Mouse (Mus musculus) intestine, embryonic 15.5 days (tissue): Measurements from ENCODE around the gene Rnf167. TPM values are rescaled to one million over a fixed set of nuclear protein-coding genes. Genes with fewer than 3 reads are reported as not detected.

ENCODE experiments used
- ATAC-seq: fragments of 200-750 bp; cut with Nextera tagmentation; 2 replicates; pipeline ENCODE4 v1.8.0; 2017; ENCODE audit warnings: moderate TSS enrichment, moderate library complexity
- H3K27ac ChIP-seq: fragments of 300-500 bp; sonication (generic); 2 replicates; pipeline ENCODE4 v1.5.1; 2015; ENCODE audit warnings: mild to moderate bottlenecking, inconsistent platforms
- H3K27me3 ChIP-seq: fragments of 300-500 bp; sonication (generic); replicated peaks from 2 replicates; pipeline ENCODE4 v1.6.1; 2015; ENCODE audit warnings: inconsistent platforms
- H3K36me3 ChIP-seq: fragments of 300-500 bp; sonication (generic); 2 replicates; pipeline ENCODE4 v1.6.1; 2015; ENCODE audit warnings: inconsistent platforms
- H3K4me1 ChIP-seq: fragments of 300-500 bp; sonication (generic); replicated peaks from 2 replicates; pipeline ENCODE4 v1.6.1; 2015; ENCODE audit warnings: inconsistent platforms
- H3K4me2 ChIP-seq: fragments of 300-500 bp; sonication (generic); replicated peaks from 2 replicates; pipeline ENCODE4 v1.6.1; 2015; ENCODE audit warnings: mild to moderate bottlenecking, inconsistent platforms
- H3K4me3 ChIP-seq: fragments of 300-500 bp; sonication (generic); replicated peaks from 2 replicates; pipeline ENCODE4 v1.5.1; 2015; ENCODE audit warnings: inconsistent platforms
- H3K9ac ChIP-seq: fragments of 300-500 bp; sonication (generic); 2 replicates; pipeline ENCODE4 v1.6.1; 2015; ENCODE audit warnings: inconsistent platforms
- H3K9me3 ChIP-seq: fragments of 300-500 bp; sonication (generic); 2 replicates; pipeline ENCODE4 v1.6.1; 2016; ENCODE audit warnings: inconsistent platforms
- WGBS: fragments of 180-500 bp; shearing (Covaris S2); methylation state at CpG from one replicate; pipeline ENCODE4 v1.1.7; 2015; 5-methylcytosine and 5-hydroxymethylcytosine counted together
- polyA plus RNA-seq: library from polyadenylated mRNA; unstranded; fragments of >200 nt; fragmentation: Nextera tagmentation; extraction: Ambion mirVana; gene quantifications from 2 replicates; pipeline ENCODE4 v1.2.1, GENCODE M21; 2015

Rnf167 gene
- polyA plus RNA-seq, 1 experiment from 2014 or later = 106 TPM

DNA sequence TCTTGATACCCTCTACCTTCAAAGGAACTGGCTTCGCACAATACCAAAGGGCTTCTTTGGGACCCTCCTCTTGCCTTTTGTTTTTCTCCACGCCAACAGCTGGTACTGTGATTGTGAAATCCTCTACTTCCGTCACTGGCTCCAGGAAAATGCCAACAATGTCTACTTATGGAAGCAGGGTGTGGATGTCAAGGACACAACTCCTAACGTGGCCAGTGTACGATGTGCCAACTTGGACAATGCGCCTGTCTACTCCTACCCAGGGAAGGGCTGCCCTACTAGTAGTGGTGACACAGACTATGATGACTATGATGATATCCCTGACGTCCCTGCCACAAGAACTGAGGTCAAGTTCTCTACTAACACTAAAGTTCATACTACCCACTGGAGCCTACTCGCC, 7.1 kb upstream of the Rnf167 start:
- WGBS = 84% methylated on average over 8 of the region's 8 CpGs
- Histone ChIP-seq H3K9me3 (no peaks in the 10 kb centered on the region), H3K36me3 (peaks cover 8% of the 10 kb centered on the region), H3K27ac (no peak overlapping the region), H3K4me2 (no peak overlapping the region), H3K27me3 (no peaks in the 10 kb centered on the region), H3K9ac (no peak overlapping the region), H3K4me1 (no peaks in the 10 kb centered on the region), H3K4me3 (no peak overlapping the region)
- no peak for ATAC-seq

- no peaks in the 10 kb centered on the region for H3K9me3 ChIP-seq
- no peak for ATAC-seq
- 82% methylated on average over 7 of the region's 7 CpGs for WGBS
- H3K4me2 ChIP-seq = no peak overlapping the region
- peaks cover 11% of the 10 kb centered on the region for H3K4me1 ChIP-seq
- H3K27me3 ChIP-seq = no peaks in the 10 kb centered on the region
- peaks cover 8% of the 10 kb centered on the region for H3K36me3 ChIP-seq
- no peak overlapping the region for H3K27ac ChIP-seq
- H3K9ac ChIP-seq = no peak overlapping the region
- H3K4me3 ChIP-seq = no peak overlapping the region
Observed at GRCm38 (mm10) chr11:70641241-70641640, 5.8 kb upstream of the Rnf167 start.

- no peak overlapping the region for H3K9ac ChIP-seq
- H3K36me3 ChIP-seq = peaks cover 8% of the 10 kb centered on the region
- H3K4me3 ChIP-seq = no peak overlapping the region
- H3K9me3 ChIP-seq = no peaks in the 10 kb centered on the region
- no peak for ATAC-seq
- no peak overlapping the region for H3K4me2 ChIP-seq
- H3K27me3 ChIP-seq = no peaks in the 10 kb centered on the region
- peaks cover 12% of the 10 kb centered on the region for H3K4me1 ChIP-seq
- H3K27ac ChIP-seq = no peak overlapping the region
- WGBS = 93% methylated on average over 6 of the region's 6 CpGs
Observed at GRCm38 (mm10) chr11:70643051-70643450, 4.0 kb upstream of the Rnf167 start.

DNA sequence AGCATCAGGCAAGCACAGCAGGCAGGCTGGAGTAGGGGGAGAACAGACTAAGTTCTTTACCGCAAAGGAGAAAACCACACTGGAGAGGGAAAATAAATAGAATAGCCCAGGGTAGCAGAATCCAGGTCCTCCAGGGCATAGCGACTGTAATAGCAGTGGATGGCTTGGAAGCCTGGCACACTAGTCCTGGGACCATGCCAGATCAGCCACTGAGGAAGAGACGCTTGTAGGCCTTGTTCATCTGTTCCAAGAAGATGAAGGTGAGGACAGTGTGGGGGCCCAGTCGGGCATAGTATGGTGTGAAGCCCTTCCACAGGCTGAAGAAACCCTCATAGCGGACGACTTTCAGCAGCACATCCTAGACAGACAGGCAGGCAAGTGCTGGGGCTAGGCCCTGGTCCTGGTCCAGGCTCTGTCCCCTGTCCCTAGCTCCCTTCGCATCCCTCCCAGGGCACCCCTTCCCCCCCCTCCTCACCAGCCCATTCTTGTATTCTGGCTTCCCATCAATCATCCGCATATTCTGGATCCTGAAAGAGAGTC, 2.4 kb upstream of the Rnf167 start:
- Histone ChIP-seq H3K4me3 (no peak overlapping the region), H3K27me3 (no peaks in the 10 kb centered on the region), H3K4me2 (no peak overlapping the region), H3K36me3 (peaks cover 15% of the 10 kb centered on the region), H3K27ac (no peak overlapping the region), H3K4me1 (peaks cover 22% of the 10 kb centered on the region), H3K9ac (no peak overlapping the region), H3K9me3 (no peaks in the 10 kb centered on the region)
- 93% methylated on average over 8 of the region's 8 CpGs for WGBS
- no peak for ATAC-seq

DNA sequence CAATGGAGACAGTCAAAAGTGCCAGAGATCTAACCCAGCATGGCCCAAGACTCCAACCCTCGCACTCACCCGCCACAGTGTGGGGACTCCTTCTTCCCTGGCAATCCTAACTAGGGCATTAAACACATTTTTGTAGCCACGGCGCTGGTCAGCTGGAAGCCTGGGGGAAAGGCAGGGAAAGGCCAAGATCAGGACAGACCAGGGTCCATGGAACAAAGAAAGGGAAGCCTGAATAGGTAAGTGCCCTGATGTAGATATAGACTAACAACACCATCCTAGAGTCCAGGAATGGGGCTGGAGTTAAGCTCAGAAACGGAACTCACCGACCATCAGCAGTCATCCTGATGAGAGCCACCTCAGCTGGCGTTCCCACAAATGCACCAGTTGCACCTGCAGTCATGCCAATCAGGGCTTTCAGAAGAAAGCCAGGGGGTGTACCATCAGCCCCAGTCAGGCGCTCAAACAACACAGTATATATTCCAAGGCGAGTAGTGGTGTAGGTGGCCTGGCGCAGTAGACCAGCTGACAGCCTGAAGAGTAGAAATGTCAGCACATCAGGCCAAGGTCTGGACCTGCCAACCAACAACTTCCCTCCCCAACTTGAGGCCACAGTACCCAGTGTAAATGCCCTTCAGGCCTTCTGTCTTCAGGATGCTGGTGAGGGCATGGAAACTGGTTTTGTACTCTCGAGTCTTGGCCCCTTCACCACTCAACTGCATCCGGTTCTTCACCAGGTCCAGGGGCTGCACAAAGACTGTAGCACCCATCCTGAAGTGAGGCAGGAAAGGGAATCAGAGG, 1.4 kb upstream of the Rnf167 start:
- peak overlapping the region; percentile 66 for H3K4me3 ChIP-seq
- no peak for ATAC-seq
- H3K36me3 ChIP-seq = peaks cover 19% of the 10 kb centered on the region
- peak overlapping the region; percentile 85 for H3K9ac ChIP-seq
- H3K27ac ChIP-seq = no peak overlapping the region
- peaks cover 30% of the 10 kb centered on the region for H3K4me1 ChIP-seq
- no peaks in the 10 kb centered on the region for H3K27me3 ChIP-seq
- 87% methylated on average over 12 of the region's 12 CpGs for WGBS
- no peaks in the 10 kb centered on the region for H3K9me3 ChIP-seq
- peak overlapping the region; percentile 70 for H3K4me2 ChIP-seq

DNA sequence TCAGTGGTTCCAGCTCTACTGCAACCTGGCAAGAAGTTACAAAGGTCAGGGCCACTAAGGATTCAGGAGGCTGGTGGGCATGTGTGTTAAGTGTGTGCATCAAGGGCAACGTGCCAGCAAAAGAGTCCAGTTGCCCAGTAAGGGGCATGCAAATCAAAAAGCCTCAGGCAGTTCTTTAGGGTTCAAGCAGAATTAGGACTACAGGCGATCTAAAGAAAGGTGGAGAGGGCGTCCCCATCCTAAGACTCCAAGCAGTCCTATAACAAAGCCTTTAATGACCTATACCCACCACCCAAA, 828 bp upstream of the Rnf167 start:
- peaks cover 24% of the 10 kb centered on the region for H3K36me3 ChIP-seq

GRCm38 (mm10) chr11:70647716-70648420, 833 bp downstream of the Rnf167 start:
- peak overlapping the region; percentile 96 for H3K27ac ChIP-seq
- H3K27me3 ChIP-seq = no peaks in the 10 kb centered on the region
- peaks cover 38% of the 10 kb centered on the region for H3K36me3 ChIP-seq
- peak; percentile 37 for ATAC-seq
- peaks cover 48% of the 10 kb centered on the region for H3K4me1 ChIP-seq
- H3K4me2 ChIP-seq = peak overlapping the region; percentile 91
- peak overlapping the region; percentile 90 for H3K9ac ChIP-seq
- 2% methylated on average over 28 of the region's 28 CpGs for WGBS
- H3K9me3 ChIP-seq = no peaks in the 10 kb centered on the region
- H3K4me3 ChIP-seq = peak overlapping the region; percentile 67

More for the DNA sequence above, 828 bp upstream of the Rnf167 start:
- no peaks in the 10 kb centered on the region for H3K9me3 ChIP-seq
- peak overlapping the region; percentile 70 for H3K4me2 ChIP-seq
- H3K4me1 ChIP-seq = peaks cover 35% of the 10 kb centered on the region
- 24% methylated on average over 3 of the region's 3 CpGs for WGBS
- no peaks in the 10 kb centered on the region for H3K27me3 ChIP-seq
- H3K9ac ChIP-seq = peak overlapping the region; percentile 85
- H3K27ac ChIP-seq = peak overlapping the region; percentile 87
- H3K4me3 ChIP-seq = peak overlapping the region; percentile 66
- no peak; the same call in 1 of the 2 replicates for ATAC-seq

DNA sequence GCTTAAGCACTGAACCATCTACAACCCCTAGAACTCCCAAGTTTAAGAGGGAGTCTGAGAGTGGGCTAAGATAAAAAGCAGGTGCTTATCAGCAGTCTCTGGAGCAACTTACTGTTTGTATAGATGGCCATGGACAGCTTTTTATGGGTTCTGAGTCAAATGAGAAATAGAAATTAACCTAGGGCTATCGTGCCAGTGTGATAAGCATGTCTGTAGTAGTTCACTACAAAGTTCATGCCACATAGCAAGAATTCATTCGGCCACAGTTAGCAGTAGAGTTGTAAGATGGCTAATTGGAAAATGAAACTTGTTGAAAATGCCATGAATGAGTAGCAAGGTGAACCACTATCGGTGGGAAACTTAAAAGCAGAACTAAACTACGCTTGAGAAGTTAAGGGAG, 1.5 kb downstream of the Rnf167 start:
- Histone ChIP-seq H3K9me3 (no peaks in the 10 kb centered on the region), H3K4me1 (peaks cover 48% of the 10 kb centered on the region), H3K4me2 (peak overlapping the region; percentile 91), H3K36me3 (peaks cover 38% of the 10 kb centered on the region), H3K4me3 (peak overlapping the region; percentile 67), H3K27me3 (no peaks in the 10 kb centered on the region), H3K9ac (peak overlapping the region; percentile 90), H3K27ac (peak overlapping the region; percentile 96)
- no peak for ATAC-seq
- 63% methylated on average over 4 of the region's 4 CpGs for WGBS

DNA sequence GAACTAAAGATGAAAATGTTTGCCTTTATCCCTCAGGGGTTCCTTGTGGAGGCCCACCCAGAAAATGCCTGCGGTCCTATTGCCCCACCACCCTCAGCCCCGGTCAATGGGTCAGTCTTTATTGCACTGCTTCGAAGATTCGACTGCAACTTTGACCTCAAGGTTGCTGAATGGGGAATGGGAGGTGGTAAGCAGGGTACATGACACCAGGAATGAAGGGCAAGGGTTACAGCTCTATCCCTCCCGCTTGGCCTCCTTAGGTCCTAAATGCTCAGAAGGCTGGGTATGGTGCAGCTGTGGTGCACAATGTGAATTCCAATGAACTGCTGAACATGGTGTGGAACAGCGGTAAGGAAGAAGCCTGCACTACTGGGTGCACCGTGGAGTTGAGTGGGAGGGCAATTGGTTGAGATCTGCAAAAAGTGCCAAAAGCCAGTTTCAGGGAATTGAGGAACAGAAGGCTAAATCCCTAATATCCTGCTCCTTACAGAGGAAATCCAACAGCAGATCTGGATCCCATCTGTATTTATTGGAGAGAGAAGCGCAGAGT, 2.2 kb downstream of the Rnf167 start:
- no peaks in the 10 kb centered on the region for H3K27me3 ChIP-seq
- H3K4me2 ChIP-seq = peak overlapping the region; percentile 91
- 0 out of 2 replicates have a peak overlapping the region, but pooled peaks have one; percentile 32 for H3K27ac ChIP-seq
- no peaks in the 10 kb centered on the region for H3K9me3 ChIP-seq
- H3K36me3 ChIP-seq = peaks cover 36% of the 10 kb centered on the region
- H3K9ac ChIP-seq = no peak overlapping the region
- peak overlapping the region; percentile 10 for H3K4me3 ChIP-seq
- H3K4me1 ChIP-seq = peaks cover 48% of the 10 kb centered on the region
- WGBS = 72% methylated on average over 8 of the region's 8 CpGs
- no peak for ATAC-seq

- H3K9ac ChIP-seq = peak overlapping the region; percentile 18; the same call in 1 of the 2 replicates
- WGBS = 65% methylated on average over 12 of the region's 12 CpGs
- ATAC-seq = no peak
Observed at GRCm38 (mm10) chr11:70650322-70651175, 3.5 kb downstream of the Rnf167 start.

DNA sequence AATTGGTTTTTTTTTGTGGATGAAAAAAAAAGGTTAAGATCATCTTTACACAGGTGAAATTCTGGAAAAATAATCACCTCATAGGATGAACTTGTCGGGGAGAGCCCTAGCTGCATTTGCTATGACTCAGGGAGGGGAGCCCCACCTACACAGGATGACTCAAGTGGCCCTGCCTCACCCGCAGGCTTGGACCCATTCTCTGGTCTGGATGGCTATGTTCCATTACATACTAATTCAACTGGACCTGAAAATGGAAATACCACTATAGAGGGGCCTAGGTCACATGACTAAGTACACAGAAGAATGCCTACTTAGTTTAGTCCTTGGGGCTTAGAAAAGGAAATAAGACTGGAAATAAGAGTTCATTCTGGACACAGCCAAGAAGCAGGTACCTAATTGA, 4.4 kb downstream of the Rnf167 start:
- no peak for ATAC-seq
- no peaks in the 10 kb centered on the region for H3K27me3 ChIP-seq
- H3K4me2 ChIP-seq = peak overlapping the region; percentile 87
- no peak overlapping the region for H3K27ac ChIP-seq
- 61% methylated on average over 2 of the region's 2 CpGs for WGBS
- H3K9ac ChIP-seq = peak overlapping the region; percentile 18; the same call in 1 of the 2 replicates
- H3K9me3 ChIP-seq = no peaks in the 10 kb centered on the region
- H3K4me3 ChIP-seq = peak overlapping the region; percentile 12; the same call in 1 of the 2 replicates
- H3K36me3 ChIP-seq = peaks cover 29% of the 10 kb centered on the region
- H3K4me1 ChIP-seq = peaks cover 43% of the 10 kb centered on the region

More at GRCm38 (mm10) chr11:70650322-70651175, 3.5 kb downstream of the Rnf167 start:
- H3K4me2 ChIP-seq = peak overlapping the region; percentile 87
- peak overlapping the region; percentile 12 for H3K4me3 ChIP-seq
- no peaks in the 10 kb centered on the region for H3K9me3 ChIP-seq
- H3K4me1 ChIP-seq = peaks cover 45% of the 10 kb centered on the region
- no peaks in the 10 kb centered on the region for H3K27me3 ChIP-seq
- H3K36me3 ChIP-seq = peaks cover 29% of the 10 kb centered on the region
- peak overlapping the region; percentile 68 for H3K27ac ChIP-seq
